Mouse (Mus musculus) MEL (cell line): Measurements from ENCODE around the gene Olfr1132. TPM values are rescaled to one million over a fixed set of nuclear protein-coding genes. Genes with fewer than 3 reads are reported as not detected.
"Not testable (repeated sequence)": the region's sequence is repeated elsewhere in the genome, so short reads cannot be mapped to it uniquely, and the experiment has no call there.

Source experiments
- DNase-seq: peaks from one replicate; pipeline ENCODE4 v3.0.0; 2011; ENCODE audit warnings: low read depth, low spot score
- H3K27ac ChIP-seq: 2 replicates; pipeline ENCODE4 v1.5.1; 2012; ENCODE audit warnings: low read depth, mild to moderate bottlenecking, control low read depth, low read length, moderate library complexity; ENCODE audit not compliant: control insufficient read depth
- H3K27me3 ChIP-seq, 2 experiments: fragments of 150-350 bp in 1 of 2; sonication (generic) in 1 of 2; 2 replicates each; pipeline ENCODE4 v1.6.1; 2012; ENCODE audit warnings: low read length in 2 of 2, mild to moderate bottlenecking in 2 of 2, improper control_type of control experiment in 1 of 2, moderate library complexity in 1 of 2; ENCODE audit not compliant: insufficient read depth in 2 of 2, control insufficient read depth in 1 of 2
- H3K36me3 ChIP-seq, 2 experiments: 2 replicates each; pipeline ENCODE4 v1.6.1; 2012 to 2014; ENCODE audit warnings: low read length in 2 of 2, improper control_type of control experiment in 1 of 2, inconsistent platforms in 1 of 2, mild to moderate bottlenecking in 1 of 2; ENCODE audit not compliant: insufficient read depth in 2 of 2, control insufficient read depth in 1 of 2
- H3K4me1 ChIP-seq, 2 experiments: fragments of 150-350 bp in 1 of 2; sonication (generic) in 1 of 2; 2 replicates each; pipeline ENCODE4 v1.6.1; 2012; ENCODE audit warnings: low read length in 2 of 2, improper control_type of control experiment in 1 of 2, mild to moderate bottlenecking in 1 of 2; ENCODE audit not compliant: insufficient read depth in 2 of 2, control insufficient read depth in 1 of 2
- H3K4me3 ChIP-seq, 2 experiments: fragments of 150-350 bp in 1 of 2; sonication (generic) in 1 of 2; 2 replicates each; pipeline ENCODE4 v1.5.1; 2012; ENCODE audit warnings: low read depth in 2 of 2, low read length in 2 of 2, mild to moderate bottlenecking in 2 of 2, moderate library complexity in 2 of 2, control low read depth in 1 of 2, improper control_type of control experiment in 1 of 2; ENCODE audit not compliant: control insufficient read depth in 1 of 2, insufficient read depth in 1 of 2
- H3K79me2 ChIP-seq: 2 replicates; pipeline ENCODE4 v1.6.1; 2012; ENCODE audit warnings: mild to moderate bottlenecking, low read length, moderate library complexity; ENCODE audit not compliant: control insufficient read depth, poor library complexity, insufficient read depth
- H3K9ac ChIP-seq: 2 replicates; pipeline ENCODE4 v1.6.1; 2012; ENCODE audit warnings: low read depth, mild to moderate bottlenecking, control low read depth, low read length, moderate library complexity; ENCODE audit not compliant: control insufficient read depth, poor library complexity, severe bottlenecking
- H3K9me3 ChIP-seq: fragments of 150-350 bp; sonication (generic); replicated peaks from 2 replicates; pipeline ENCODE4 v1.6.1; 2012; ENCODE audit warnings: mild to moderate bottlenecking, low read length, improper control_type of control experiment, moderate library complexity; ENCODE audit not compliant: insufficient read depth
- CTCF ChIP-seq, 3 experiments: IDR thresholded peaks in 2 of 3; conservative IDR thresholded peaks in 1 of 3; 2 replicates each; pipeline ENCODE4 v1.5.1; 2011 to 2012; ENCODE audit warnings: low read length in 3 of 3, low read depth in 2 of 3, mild to moderate bottlenecking in 2 of 3, improper control_type of control experiment in 1 of 3, inconsistent platforms in 1 of 3, mixed read lengths in 1 of 3, moderate library complexity in 1 of 3; ENCODE audit not compliant: control insufficient read depth in 1 of 3, insufficient read depth in 1 of 3, poor library complexity in 1 of 3, severe bottlenecking in 1 of 3
- ELF1 ChIP-seq: IDR thresholded peaks from 2 replicates; pipeline ENCODE4 v1.6.1; 2014; ENCODE audit warnings: low read depth, mild to moderate bottlenecking, inconsistent platforms, low read length, improper control_type of control experiment, moderate library complexity
- GATA1 ChIP-seq: IDR thresholded peaks from 2 replicates; pipeline ENCODE4 v1.6.1; 2011; ENCODE audit warnings: low read depth, low read length, improper control_type of control experiment
- HCFC1 ChIP-seq: IDR thresholded peaks from 2 replicates; pipeline ENCODE4 v1.6.1; 2012; ENCODE audit warnings: low read depth, mild to moderate bottlenecking, inconsistent platforms, low read length, improper control_type of control experiment, moderate library complexity
- JUND ChIP-seq: IDR thresholded peaks from 2 replicates; pipeline ENCODE4 v1.6.1; 2011; ENCODE audit warnings: low read depth, mild to moderate bottlenecking, improper control_type of control experiment, low read length
- KAT2A ChIP-seq: conservative IDR thresholded peaks from 2 replicates; pipeline ENCODE4 v1.6.1; 2012; ENCODE audit warnings: low read depth, low read length, improper control_type of control experiment, inconsistent platforms
- MAFK ChIP-seq: IDR thresholded peaks from 2 replicates; pipeline ENCODE4 v1.6.1; 2011; ENCODE audit warnings: low read depth, mild to moderate bottlenecking, low read length, improper control_type of control experiment, borderline replicate concordance
- MEF2A ChIP-seq: IDR thresholded peaks from 2 replicates; pipeline ENCODE4 v1.6.1; 2014; ENCODE audit warnings: low read depth, mild to moderate bottlenecking, inconsistent platforms, low read length, improper control_type of control experiment; ENCODE audit not compliant: poor library complexity, insufficient replicate concordance, severe bottlenecking; ENCODE audit errors: extremely low read depth
- NRF1 ChIP-seq: IDR thresholded peaks from 2 replicates; pipeline ENCODE4 v1.6.1; 2014; ENCODE audit warnings: low read depth, mild to moderate bottlenecking, inconsistent platforms, low read length, improper control_type of control experiment, moderate library complexity; ENCODE audit not compliant: poor library complexity, insufficient read depth, severe bottlenecking
- POLR2A ChIP-seq, 2 experiments: IDR thresholded peaks; 2 replicates each; pipeline ENCODE4 v1.6.1; 2011 to 2012; ENCODE audit warnings: low read length in 2 of 2, mild to moderate bottlenecking in 2 of 2, control low read depth in 1 of 2, improper control_type of control experiment in 1 of 2, low read depth in 1 of 2, moderate library complexity in 1 of 2; ENCODE audit not compliant: control insufficient read depth in 1 of 2, insufficient read depth in 1 of 2, poor library complexity in 1 of 2
- POLR2AphosphoS2 ChIP-seq: IDR thresholded peaks from 2 replicates; pipeline ENCODE4 v1.6.1; 2011; ENCODE audit warnings: low read length, improper control_type of control experiment
- RCOR1 ChIP-seq: IDR thresholded peaks from 2 replicates; pipeline ENCODE4 v1.6.1; 2012; ENCODE audit warnings: low read depth, mild to moderate bottlenecking, inconsistent platforms, low read length, improper control_type of control experiment
- SIN3A ChIP-seq: IDR thresholded peaks from 2 replicates; pipeline ENCODE4 v1.6.1; 2012; ENCODE audit warnings: low read length, improper control_type of control experiment, inconsistent platforms
- UBTF ChIP-seq: IDR thresholded peaks from 2 replicates; pipeline ENCODE4 v1.6.1; 2012; ENCODE audit warnings: low read depth, mild to moderate bottlenecking, inconsistent platforms, low read length, improper control_type of control experiment, moderate library complexity, borderline replicate concordance; ENCODE audit not compliant: insufficient read depth
- ZC3H11A ChIP-seq: IDR thresholded peaks from 2 replicates; pipeline ENCODE4 v1.6.1; 2012; ENCODE audit warnings: low read depth, mild to moderate bottlenecking, inconsistent platforms, low read length, improper control_type of control experiment
- ZKSCAN1 ChIP-seq: IDR thresholded peaks from 2 replicates; pipeline ENCODE4 v1.6.1; 2012; ENCODE audit warnings: low read depth, mild to moderate bottlenecking, inconsistent platforms, low read length, improper control_type of control experiment, moderate library complexity
- ZMIZ1 ChIP-seq: IDR thresholded peaks from 2 replicates; pipeline ENCODE4 v1.6.1; 2012; ENCODE audit warnings: low read depth, mild to moderate bottlenecking, inconsistent platforms, low read length, improper control_type of control experiment, moderate library complexity
- polyA plus RNA-seq, 2 experiments: library from polyadenylated mRNA; stranded (reverse) in 1 of 2; unstranded in 1 of 2; fragments of >175 nt in 1 of 2; fragments of >200 nt in 1 of 2; gene quantifications; 2 replicates each; pipeline versions ENCODE4 v1.2.1 to v1.2.4; 2012; ENCODE audit warnings: low replicate concordance in 2 of 2, low read depth in 1 of 2; ENCODE audit not compliant: insufficient read length in 2 of 2, insufficient read depth in 1 of 2, missing spikeins in 1 of 2
- total RNA-seq: library from RNA; depleted of rRNA; stranded (reverse); fragments of 300-350 nt; gene quantifications from 2 replicates; pipeline ENCODE4 v1.2.3, GENCODE M21; 2012

The Olfr1132 gene
- total and polyA plus RNA-seq, 3 experiments = not detected

DNA sequence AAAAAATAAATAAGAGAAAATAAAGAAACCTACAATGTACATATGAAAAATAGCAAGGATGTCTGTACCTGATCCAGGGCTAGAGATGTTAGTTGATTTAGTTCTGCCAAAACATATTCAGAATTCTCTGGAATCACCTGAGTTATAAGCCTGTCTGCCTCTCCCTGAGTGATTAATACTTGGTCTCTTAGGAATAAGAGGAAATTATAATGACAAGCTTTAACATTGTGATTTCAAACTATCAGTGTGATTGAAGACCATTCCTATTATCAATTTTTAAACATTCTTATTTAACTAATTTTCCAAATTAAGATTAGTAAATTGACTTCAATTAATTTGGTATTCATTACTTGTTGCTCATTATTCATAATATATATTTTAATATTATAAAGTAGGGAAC lies 9.9 kb upstream of the Olfr1132 start, which contains the start of gene Olfr1133:
Gene Olfr1133, minus strand, starts transcription at position 101 of the 400 bp plus-strand sequence.
- TF ChIP-seq NRF1 = no peak
- no peak for TF ChIP-seq MEF2A
- TF ChIP-seq ELF1 = no peak
- TF ChIP-seq ZC3H11A = no peak
- TF ChIP-seq POLR2A (IDR thresholded peaks at IDR 0.05; ENCODE audit: control insufficient read depth in 1 of 2, insufficient read depth in 1 of 2, low read depth in 1 of 2, low read length in 2 of 2, poor library complexity in 1 of 2) = no peak
- TF ChIP-seq POLR2AphosphoS2 = no peak
- TF ChIP-seq HCFC1 = no peak
- TF ChIP-seq ZKSCAN1 = no peak
- TF ChIP-seq GATA1 = no peak
- H3K4me3 ChIP-seq = no peak within 1 kb of the TSS
- no peak within 1 kb of the TSS for H3K9ac ChIP-seq
- H3K27ac ChIP-seq = no peak within 1 kb of the TSS
- DNase-seq = no peak
- H3K27me3 ChIP-seq = no peaks in the 10 kb centered on the region
- H3K79me2 ChIP-seq = no peaks in the 10 kb centered on the region
- H3K9me3 ChIP-seq = no peaks in the 10 kb centered on the region
- no peaks in the 10 kb centered on the region for H3K36me3 ChIP-seq
- no peaks in the 10 kb centered on the region for H3K4me1 ChIP-seq

- H3K4me1 ChIP-seq = no peaks in the 10 kb centered on the region
- H3K27ac ChIP-seq = no peak overlapping the region
- TF ChIP-seq MAFK = peak; percentile 31; the same call in 1 of the 2 replicates
- TF ChIP-seq KAT2A = no peak
- DNase-seq = no peak
- H3K27me3 ChIP-seq = no peaks in the 10 kb centered on the region
- H3K9me3 ChIP-seq = no peaks in the 10 kb centered on the region
- no peak overlapping the region for H3K9ac ChIP-seq
- no peaks in the 10 kb centered on the region for H3K36me3 ChIP-seq
- H3K4me3 ChIP-seq = no peak overlapping the region
- H3K79me2 ChIP-seq = no peaks in the 10 kb centered on the region
Observed at GRCm38 (mm10) chr2:87642441-87642840, 5.1 kb upstream of the Olfr1132 start.

GRCm38 (mm10) chr2:87626804-87627203 lies 10.5 kb downstream of the Olfr1132 start, which contains the start of gene Olfr1131:
Gene Olfr1131, plus strand, starts transcription at chr2:87627104.
- DNase-seq = no peak
- H3K27me3 ChIP-seq = no peaks in the 10 kb centered on the region
- no peaks in the 10 kb centered on the region for H3K9me3 ChIP-seq
- TF ChIP-seq POLR2AphosphoS2 (no peak), RCOR1 (no peak), ZMIZ1 (no peak), JUND (no peak), UBTF (no peak), CTCF (IDR thresholded peaks at IDR 0.05 in 2 of 3, conservative IDR thresholded peaks at IDR 0.05 in 1 of 3; ENCODE audit: control insufficient read depth in 1 of 3, insufficient read depth in 1 of 3, low read depth in 2 of 3, low read length in 3 of 3, poor library complexity in 1 of 3, severe bottlenecking in 1 of 3) (no peak), SIN3A (no peak)
- TF ChIP-seq, all 39 proteins: peak for 0
- no peaks in the 10 kb centered on the region for H3K4me1 ChIP-seq
- H3K79me2 ChIP-seq = no peaks in the 10 kb centered on the region
- H3K36me3 ChIP-seq = no peaks in the 10 kb centered on the region
- no peak within 1 kb of the TSS for H3K9ac ChIP-seq
- no peak within 1 kb of the TSS for H3K27ac ChIP-seq
- H3K4me3 ChIP-seq = no peak within 1 kb of the TSS

- H3K79me2 ChIP-seq, H3K9ac ChIP-seq, H3K4me3 ChIP-seq, H3K9me3 ChIP-seq, H3K27ac ChIP-seq, H3K27me3 ChIP-seq, DNase-seq, H3K36me3 ChIP-seq, H3K4me1 ChIP-seq: not testable (repeated sequence)
Observed at GRCm38 (mm10) chr2:87605912-87606311, 31.4 kb downstream of the Olfr1132 start, which contains the start of gene Olfr1130. Gene Olfr1130, plus strand, starts transcription at chr2:87606212.
